Mouse (Mus musculus): ENCODE results near the gene Sim2.

Gene Sim2

GRCm38 (mm10) chr16:94084711-94085602 is at the start of gene Sim2:
TSS of gene Sim2 (plus strand) at chr16:94084931.
- peak; percentile 30 to 56 for DNase-seq

DNA sequence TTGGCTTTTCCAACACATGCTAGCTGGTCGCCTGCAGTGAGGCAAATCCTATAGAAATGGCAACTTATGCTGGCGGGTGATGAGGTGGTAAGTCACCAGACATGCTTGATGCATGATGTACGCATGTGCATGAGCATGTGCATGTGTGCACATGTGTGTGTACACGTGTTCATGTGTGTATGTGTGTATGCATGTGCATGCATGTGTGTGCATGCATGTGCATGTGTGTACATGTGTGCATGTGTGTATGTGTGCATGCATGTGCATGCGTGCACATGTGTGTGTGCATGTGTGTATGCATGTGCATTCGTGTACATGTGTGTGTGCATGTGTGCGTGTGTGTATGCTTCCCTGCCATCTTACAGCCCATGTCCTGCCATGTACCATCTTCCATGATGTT is 47.5 kb upstream of the Sim2 start:
- DNase-seq = no peak

GRCm38 (mm10) chr16:94038272-94038985 is 46.3 kb upstream of the Sim2 start:
- DNase-seq = peak; percentile 24 to 59

- no peak for DNase-seq
These were observed 45.8 kb upstream of the Sim2 start for GRCm38 (mm10) chr16:94038986-94039341.

DNA sequence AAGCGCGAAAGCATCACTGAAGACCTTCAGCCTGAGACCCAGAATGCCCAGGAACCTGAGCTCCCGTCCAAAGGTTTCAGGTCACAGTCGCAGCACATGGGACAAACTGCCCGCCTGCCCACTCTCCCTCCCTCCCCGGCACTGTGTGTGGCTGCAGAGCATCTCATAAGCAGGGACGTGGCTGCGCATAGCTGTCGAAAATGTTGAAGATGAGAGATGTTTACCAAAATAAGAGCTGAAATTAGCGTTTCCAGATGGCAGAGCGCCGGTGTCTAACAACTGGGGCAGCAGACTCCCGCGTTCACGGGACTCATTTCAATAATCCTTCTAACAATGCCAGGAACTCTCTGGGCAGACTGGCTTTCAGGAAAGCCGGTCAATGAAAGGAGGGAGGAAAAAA is 44.2 kb upstream of the Sim2 start:
- DNase-seq = no peak

DNA sequence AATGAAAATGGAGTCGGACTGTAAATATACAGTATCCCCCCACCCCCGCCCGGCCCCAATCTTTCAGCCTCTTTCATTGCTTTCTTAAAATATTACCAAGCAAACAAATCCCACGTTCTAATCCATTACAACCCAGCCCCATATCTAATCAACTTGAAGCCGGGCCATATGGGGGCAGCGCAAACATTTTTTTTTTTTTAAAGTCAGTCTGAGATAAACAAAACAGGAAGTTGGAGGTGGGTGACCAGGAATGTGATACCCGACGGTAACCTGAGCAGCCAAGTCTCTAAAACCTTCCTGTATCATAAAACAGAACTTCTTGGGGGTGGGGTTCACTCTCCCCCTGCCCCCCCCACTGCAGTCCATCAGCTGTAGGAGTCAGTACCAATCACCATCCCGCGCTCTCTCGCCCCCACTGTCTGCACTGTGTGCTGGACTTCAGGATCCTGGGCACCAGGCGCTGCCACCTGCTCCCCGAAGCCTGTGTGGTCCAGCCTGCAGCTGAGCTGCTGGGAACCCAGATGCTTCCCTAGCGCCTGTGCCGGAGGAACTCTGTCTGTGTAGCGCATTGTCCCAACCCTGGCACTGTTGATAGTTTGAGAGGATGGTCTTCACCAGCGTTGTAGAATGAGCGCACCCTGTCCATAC is 43.5 kb upstream of the Sim2 start:
- no peak for DNase-seq

DNA sequence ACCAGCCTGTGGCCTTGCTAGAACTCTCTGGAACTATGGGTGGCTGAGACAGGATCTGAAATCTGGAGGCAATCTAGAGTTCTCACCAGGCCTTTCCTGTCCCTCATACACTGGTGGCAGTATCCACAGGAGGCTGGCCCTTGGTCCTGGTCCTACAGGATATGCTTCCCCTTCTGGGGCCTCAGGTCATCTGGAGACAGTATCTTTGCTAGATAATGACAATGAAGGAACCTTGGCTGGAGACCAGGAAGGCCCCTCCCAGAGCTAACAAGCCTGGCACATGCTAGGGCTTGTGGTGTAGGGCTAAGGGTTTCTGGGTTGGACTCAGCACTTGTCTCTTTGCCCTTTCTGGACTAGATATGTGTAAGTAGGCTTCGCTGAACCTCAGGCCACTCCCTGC is 40.9 kb upstream of the Sim2 start:
- DNase-seq = no peak

- DNase-seq = no peak
These were observed 39.7 kb upstream of the Sim2 start for GRCm38 (mm10) chr16:94044996-94045395.

DNA sequence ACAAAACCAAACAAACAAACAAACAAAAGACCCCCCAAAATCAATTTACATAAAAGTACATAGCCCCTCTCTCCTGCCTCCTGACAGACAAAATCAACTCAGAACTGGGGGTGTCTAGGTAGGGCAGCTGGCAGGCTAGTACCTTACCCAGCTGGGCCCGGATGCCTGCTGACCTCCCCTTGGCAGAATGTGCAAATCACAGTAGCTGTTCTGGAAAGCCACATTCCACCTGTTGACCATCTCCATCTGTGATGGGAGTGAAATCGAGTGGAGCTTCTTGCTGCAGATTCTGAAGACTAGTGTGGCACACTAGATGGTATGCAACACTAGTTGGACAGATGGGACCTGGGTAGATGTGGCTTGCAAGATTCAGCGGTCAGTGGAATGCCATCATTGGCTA is 34.4 kb upstream of the Sim2 start:
- DNase-seq = no peak

GRCm38 (mm10) chr16:94055176-94055575 is 29.6 kb upstream of the Sim2 start:
- no peak for DNase-seq

- DNase-seq = no peak
These were observed 29.2 kb upstream of the Sim2 start for GRCm38 (mm10) chr16:94055576-94055975.

- no peak for DNase-seq
These were observed 24.9 kb upstream of the Sim2 start for GRCm38 (mm10) chr16:94059820-94060219.

DNA sequence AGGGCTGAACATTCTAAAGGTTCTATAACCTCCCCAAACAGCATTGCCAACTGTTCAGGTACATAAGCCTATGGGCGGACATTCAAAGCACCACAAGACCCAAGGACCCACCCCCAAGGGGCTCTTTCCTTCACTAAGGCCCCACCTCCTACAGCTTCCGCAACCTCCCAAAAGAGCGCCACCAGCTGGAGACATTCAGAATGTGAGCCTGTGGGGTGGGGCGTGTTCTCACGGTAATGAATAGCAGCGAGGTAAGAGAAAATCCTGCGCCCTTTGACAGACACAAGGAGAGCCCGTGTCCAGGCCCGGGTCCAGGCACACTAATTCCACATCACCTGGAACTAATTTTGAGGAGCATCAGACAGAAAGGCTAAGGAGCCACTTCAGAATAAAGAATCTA is 20.5 kb upstream of the Sim2 start:
- no peak for DNase-seq

- DNase-seq = no peak
These were observed 18.7 kb upstream of the Sim2 start for GRCm38 (mm10) chr16:94065728-94066674.

- no peak for DNase-seq
These were observed 18.0 kb upstream of the Sim2 start for GRCm38 (mm10) chr16:94066771-94067170.

- no peak for DNase-seq
These were observed 17.5 kb upstream of the Sim2 start for GRCm38 (mm10) chr16:94067280-94067679.

DNA sequence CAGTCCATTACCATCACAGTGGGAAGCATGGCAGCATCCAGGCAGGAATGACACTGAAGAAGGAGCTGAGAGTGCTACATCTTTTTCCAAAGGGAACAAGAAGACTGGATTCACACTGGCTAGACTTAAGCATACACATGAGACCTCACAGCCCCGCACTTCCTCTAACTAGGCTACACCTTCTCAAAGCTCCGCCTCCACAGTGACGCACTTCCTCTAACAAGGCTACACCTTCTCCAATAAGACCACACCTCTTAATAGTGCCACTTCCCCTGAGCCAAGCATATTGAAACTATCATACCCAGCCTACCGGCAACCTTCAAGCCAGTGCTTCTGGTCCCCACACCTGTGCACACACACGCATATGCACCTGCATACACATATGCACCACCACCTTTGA is 15.7 kb upstream of the Sim2 start:
- DNase-seq = no peak

DNA sequence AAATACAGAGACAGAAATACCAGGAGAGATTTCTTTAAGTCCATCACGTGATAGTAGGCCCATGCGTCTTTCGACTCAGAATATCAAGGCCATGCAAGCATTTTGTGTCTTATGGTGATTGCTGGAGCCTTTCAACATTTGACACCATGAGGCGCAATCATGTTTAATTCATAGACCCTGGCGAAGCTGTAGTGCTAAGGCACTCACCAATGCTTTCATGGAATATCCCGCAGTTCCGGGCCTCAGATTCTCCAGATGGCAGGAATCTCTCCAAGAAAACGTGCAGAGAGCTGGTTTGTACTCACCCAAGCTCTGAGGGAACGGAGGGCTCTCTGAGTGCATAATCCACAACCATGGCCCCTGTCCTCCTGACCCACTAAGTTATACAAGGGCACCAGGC is 13.8 kb upstream of the Sim2 start:
- DNase-seq = no peak

GRCm38 (mm10) chr16:94071468-94071867 is 13.3 kb upstream of the Sim2 start:
- DNase-seq = no peak

- peak; percentile 75 to 81 for DNase-seq
These were observed 9.2 kb upstream of the Sim2 start for GRCm38 (mm10) chr16:94075362-94076027.

GRCm38 (mm10) chr16:94078318-94079074 is 6.2 kb upstream of the Sim2 start:
- no peak for DNase-seq
